Mouse (Mus musculus) heart, postnatal 0 days (tissue): Measurements from ENCODE around the gene Srgap1.

ENCODE experiments used
- CTCF ChIP-seq: IDR thresholded peaks from 2 replicates; pipeline ENCODE4 v1.5.1; 2016; ENCODE audit warnings: antibody characterized with exemption, control low read depth, low read depth
- EP300 ChIP-seq: IDR thresholded peaks from 2 replicates; pipeline ENCODE4 v1.6.1; 2016; ENCODE audit warnings: antibody characterized with exemption, low read depth

DNA sequence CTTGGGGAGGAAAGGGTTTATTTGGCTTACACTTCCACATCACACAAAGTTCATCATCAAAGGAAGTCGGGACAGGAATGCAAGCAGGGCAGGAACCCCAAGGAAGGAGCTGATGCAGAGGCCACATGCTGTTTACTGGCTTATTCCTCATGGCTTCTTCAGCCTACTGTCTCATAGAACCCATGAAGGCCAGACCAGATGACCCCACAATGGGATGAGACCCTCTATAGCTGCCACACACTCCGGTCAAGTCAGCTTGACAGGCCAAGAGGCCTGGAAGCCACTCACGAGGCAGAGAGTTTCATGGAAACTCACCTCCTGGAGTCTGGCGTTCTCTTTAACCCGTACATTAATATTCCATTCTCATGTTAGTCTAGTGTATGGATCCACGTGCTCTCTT lies 34.8 kb downstream of the Srgap1 start:
- TF ChIP-seq CTCF (no peak), EP300 (no peak)
